ENCODE assay signal across 17 mouse cellular contexts in the genomic region with DNA sequence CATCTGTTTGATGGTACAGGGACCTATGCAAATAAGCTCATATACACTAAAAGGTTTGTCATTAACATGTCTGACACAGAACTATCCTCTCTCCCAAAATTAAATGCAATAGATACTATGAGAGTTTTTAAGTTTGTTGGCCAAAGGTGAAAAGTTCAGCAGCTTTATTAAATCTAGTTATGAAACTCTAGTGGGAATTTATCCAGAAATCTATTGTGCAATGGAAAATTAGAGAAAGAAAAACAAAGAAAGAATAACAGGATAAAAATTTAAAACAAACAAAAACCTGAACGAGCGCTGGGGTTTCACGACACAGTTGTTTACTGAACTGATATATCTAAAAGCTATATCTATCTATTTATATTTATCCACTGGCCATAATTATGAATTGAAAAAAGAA.
"Had no signal": no experiment of that assay in that cellular context is flagged by ENCODE, and none has a peak within 500 bp of the region (broad histone marks: within the 10 kb centered on the region; RNA-seq: fewer than 3 reads in every experiment).

No protein-coding gene starts in this region.

- ATAC-seq: inflammation-experienced regulatory T-cells, adult 6 months; intestine, embryonic 15.5 days; intestine, postnatal 0 days had no signal

- H3K4me3 ChIP-seq: heart, embryonic 10.5 days; heart, embryonic 12.5 days; hindbrain, embryonic 10.5 days; hindbrain, embryonic 12.5 days; intestine, embryonic 15.5 days; kidney, embryonic 15.5 days; layer of hippocampus, adult 2 months; left cerebral cortex, adult 2 months; limb, embryonic 10.5 days; limb, embryonic 12.5 days had no signal

- H3K4me2 ChIP-seq: heart, embryonic 12.5 days; hindbrain, embryonic 12.5 days; hindbrain, embryonic 14.5 days; intestine, embryonic 15.5 days; kidney, embryonic 15.5 days; limb, embryonic 12.5 days; liver, embryonic 11.5 days had no signal

- H3K27ac ChIP-seq: heart, embryonic 10.5 days; hindbrain, embryonic 10.5 days; hindbrain, embryonic 12.5 days; hindbrain, embryonic 14.5 days; intestine, embryonic 15.5 days; kidney, embryonic 15.5 days; kidney, postnatal 0 days; layer of hippocampus, adult 2 months; left cerebral cortex, adult 2 months; limb, embryonic 10.5 days; limb, embryonic 12.5 days had no signal

- H3K36me3 ChIP-seq: heart, embryonic 10.5 days; heart, embryonic 12.5 days; hindbrain, embryonic 10.5 days; hindbrain, embryonic 12.5 days; intestine, embryonic 15.5 days; kidney, embryonic 15.5 days; limb, embryonic 10.5 days; limb, embryonic 12.5 days had no signal

- H3K9ac ChIP-seq: heart, embryonic 12.5 days; hindbrain, embryonic 12.5 days; hindbrain, embryonic 14.5 days; intestine, embryonic 15.5 days; kidney, embryonic 15.5 days; limb, embryonic 12.5 days had no signal

- DNase-seq: gastrocnemius, postnatal 14 days; kidney, adult 18-20 months had no signal

- H3K9me3 ChIP-seq: heart, embryonic 10.5 days; heart, embryonic 12.5 days; hindbrain, embryonic 10.5 days; hindbrain, embryonic 12.5 days; intestine, embryonic 15.5 days; kidney, embryonic 15.5 days; limb, embryonic 10.5 days; limb, embryonic 12.5 days had no signal

- H3K4me1 ChIP-seq: heart, embryonic 10.5 days; heart, embryonic 12.5 days; hindbrain, embryonic 10.5 days; hindbrain, embryonic 12.5 days; intestine, embryonic 15.5 days; kidney, embryonic 15.5 days; limb, embryonic 10.5 days; limb, embryonic 12.5 days had no signal

- H3K27me3 ChIP-seq: heart, embryonic 12.5 days; hindbrain, embryonic 12.5 days; intestine, embryonic 15.5 days; kidney, embryonic 15.5 days; limb, embryonic 12.5 days had no signal
